Mouse (Mus musculus): ENCODE data around the gene Agbl3. TPM values are rescaled to one million over a fixed set of nuclear protein-coding genes. Genes with fewer than 3 reads are reported as not detected.

Agbl3 gene
- polyA plus RNA-seq, 1 experiment from 2014 or later: 17.1 TPM

DNA sequence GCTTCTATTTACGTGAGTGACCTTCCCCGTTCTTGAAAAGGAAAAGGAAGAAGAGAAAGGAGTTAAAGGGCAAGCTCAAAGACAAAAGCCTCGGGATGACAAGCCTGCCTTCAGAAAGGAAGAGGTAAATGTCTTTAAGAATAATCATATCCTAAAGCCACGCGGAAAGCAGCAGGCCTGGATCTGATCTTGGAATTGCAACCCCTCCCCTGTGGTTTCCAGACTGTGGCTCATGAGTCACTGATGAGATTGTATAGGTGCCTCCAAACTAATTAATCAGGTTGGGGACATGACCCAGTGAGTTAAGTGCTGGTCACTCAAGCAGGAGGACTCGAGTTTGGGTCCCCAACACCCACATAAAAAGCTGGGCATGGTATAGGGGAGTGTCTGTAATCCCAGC lies 32.4 kb upstream of the Agbl3 start:
- Histone ChIP-seq H3K9me3 (replicated peaks; ENCODE audit: low read length) (no peaks in the 10 kb centered on the region), H3K9ac (ENCODE audit: low read depth, low read length) (no peak overlapping the region), H3K4me1 (replicated peaks; ENCODE audit: insufficient read depth, low read length) (no peaks in the 10 kb centered on the region), H3K4me2 (ENCODE audit: low read length) (no peak overlapping the region), H3K36me3 (ENCODE audit: insufficient read depth, low read length) (0 out of 2 replicates have a peak, but pooled peaks cover 3% of the 10 kb centered on the region), H3K4me3 (replicated peaks; ENCODE audit: low read depth, low read length) (no peak overlapping the region), H3K27ac (no peak overlapping the region), H3K27me3 (ENCODE audit: insufficient read depth, low read length) (no peaks in the 10 kb centered on the region)
- DNase-seq (ENCODE audit: low spot score): no peak
- no peak for TF ChIP-seq CTCF (IDR thresholded peaks at IDR 0.05; ENCODE audit: low read depth)
- no peak for ATAC-seq (replicated peaks; ENCODE audit: low FRiP score, low read depth)
- WGBS: 57% methylated on average over 6 of the region's 6 CpGs

DNA sequence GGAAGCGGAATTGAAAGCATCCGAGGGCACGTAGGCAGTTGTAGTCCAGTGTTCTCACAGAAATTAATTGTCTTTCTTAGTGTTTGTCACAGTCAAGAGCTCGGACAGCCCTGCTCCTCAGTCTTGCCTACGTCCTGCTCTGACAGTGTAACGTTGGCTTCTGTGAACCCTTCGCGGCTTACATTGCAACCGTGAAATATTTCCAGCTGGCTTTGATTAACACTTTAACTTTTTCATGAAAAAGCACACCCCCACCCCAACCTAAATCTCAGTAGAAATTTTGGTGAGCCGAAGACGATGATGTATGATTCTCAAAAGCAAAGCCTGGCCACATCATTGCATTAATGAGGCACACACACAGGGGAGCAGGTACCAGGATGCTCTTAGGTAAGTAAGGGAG lies 31.7 kb upstream of the Agbl3 start:
- no peaks in the 10 kb centered on the region for H3K9me3 ChIP-seq (replicated peaks; ENCODE audit: low read length)
- no peak overlapping the region for H3K4me3 ChIP-seq (replicated peaks; ENCODE audit: low read depth, low read length)
- no peak overlapping the region for H3K9ac ChIP-seq (ENCODE audit: low read depth, low read length)
- H3K4me1 ChIP-seq (replicated peaks; ENCODE audit: insufficient read depth, low read length): no peaks in the 10 kb centered on the region
- no peak overlapping the region for H3K4me2 ChIP-seq (ENCODE audit: low read length)
- H3K36me3 ChIP-seq (ENCODE audit: insufficient read depth, low read length): 0 out of 2 replicates have a peak, but pooled peaks cover 3% of the 10 kb centered on the region
- H3K27ac ChIP-seq: no peak overlapping the region
- H3K27me3 ChIP-seq (ENCODE audit: insufficient read depth, low read length): no peaks in the 10 kb centered on the region
- 77% methylated on average over 11 of the region's 11 CpGs for WGBS
- no peak for ATAC-seq (replicated peaks; ENCODE audit: low FRiP score, low read depth)
- TF ChIP-seq CTCF (IDR thresholded peaks at IDR 0.05; ENCODE audit: low read depth): no peak
- DNase-seq (ENCODE audit: low spot score): no peak

DNA sequence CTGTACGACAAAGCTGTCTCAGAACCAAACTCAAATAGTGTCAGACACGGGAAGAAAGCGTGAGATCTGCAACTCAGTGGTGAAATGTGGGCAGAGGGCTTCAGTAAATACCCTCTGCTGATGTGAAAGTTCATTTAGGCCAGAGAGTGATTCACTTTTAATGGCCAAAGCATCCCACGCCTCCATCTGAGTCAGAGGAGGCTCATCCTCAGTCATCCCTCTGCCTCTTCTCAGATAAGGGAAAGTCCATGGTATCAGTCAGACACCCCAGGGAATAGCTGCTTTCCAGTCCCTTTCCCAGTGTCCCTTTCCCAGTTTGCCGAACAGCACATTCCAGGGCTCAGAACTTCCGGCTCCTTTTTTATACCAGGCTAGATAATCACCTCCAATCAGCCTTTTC lies 30.7 kb upstream of the Agbl3 start:
- WGBS: 68% methylated on average over 6 of the region's 6 CpGs
- Histone ChIP-seq H3K4me3 (replicated peaks; ENCODE audit: low read depth, low read length) (no peak overlapping the region), H3K4me1 (replicated peaks; ENCODE audit: insufficient read depth, low read length) (no peaks in the 10 kb centered on the region), H3K4me2 (ENCODE audit: low read length) (no peak overlapping the region), H3K27ac (no peak overlapping the region), H3K27me3 (ENCODE audit: insufficient read depth, low read length) (no peaks in the 10 kb centered on the region), H3K9ac (ENCODE audit: low read depth, low read length) (no peak overlapping the region), H3K9me3 (replicated peaks; ENCODE audit: low read length) (no peaks in the 10 kb centered on the region), H3K36me3 (ENCODE audit: insufficient read depth, low read length) (no peaks in the 10 kb centered on the region)
- DNase-seq (ENCODE audit: low spot score): no peak
- TF ChIP-seq CTCF (IDR thresholded peaks at IDR 0.05; ENCODE audit: low read depth): no peak
- no peak for ATAC-seq (replicated peaks; ENCODE audit: low FRiP score, low read depth)

DNA sequence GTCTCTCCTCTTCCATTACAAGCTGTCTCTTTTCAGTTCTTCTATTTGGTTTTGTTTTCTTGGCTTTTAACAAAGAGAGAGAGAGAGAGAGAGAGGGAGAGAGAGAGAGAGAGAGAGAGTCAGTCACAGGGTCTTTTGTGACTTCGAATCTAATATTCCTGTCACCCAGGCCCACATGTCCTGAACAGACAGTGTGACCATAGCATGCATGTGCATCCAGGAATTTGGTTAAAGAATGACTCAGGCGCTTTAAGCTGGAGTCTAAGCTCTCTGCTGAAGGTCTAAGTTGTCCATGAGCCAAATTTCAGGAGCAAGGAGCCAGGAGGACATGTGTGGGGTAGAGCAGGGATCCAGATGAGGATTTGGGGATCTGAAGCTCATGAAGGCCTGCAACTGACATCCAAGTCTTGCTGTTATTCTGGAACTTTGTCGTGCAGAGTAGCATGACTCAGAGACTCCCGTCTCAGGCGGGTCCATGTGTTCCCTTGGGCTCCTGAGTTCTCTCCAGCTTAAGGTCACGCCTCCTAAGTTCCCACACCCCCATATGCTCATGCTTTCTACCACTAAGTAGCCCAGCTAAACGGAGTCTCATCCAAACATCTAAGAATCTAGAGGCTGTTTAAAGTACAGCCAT lies 29.6 kb upstream of the Agbl3 start:
- Histone ChIP-seq H3K27ac (no peak overlapping the region), H3K9ac (ENCODE audit: low read depth, low read length) (no peak overlapping the region), H3K36me3 (ENCODE audit: insufficient read depth, low read length) (no peaks in the 10 kb centered on the region), H3K4me3 (replicated peaks; ENCODE audit: low read depth, low read length) (no peak overlapping the region), H3K27me3 (ENCODE audit: insufficient read depth, low read length) (no peaks in the 10 kb centered on the region), H3K4me2 (ENCODE audit: low read length) (no peak overlapping the region), H3K9me3 (replicated peaks; ENCODE audit: low read length) (no peaks in the 10 kb centered on the region), H3K4me1 (replicated peaks; ENCODE audit: insufficient read depth, low read length) (no peaks in the 10 kb centered on the region)
- ATAC-seq (replicated peaks; ENCODE audit: low FRiP score, low read depth) (no peak), DNase-seq (ENCODE audit: low spot score) (no peak)
- WGBS: 63% methylated on average over 7 of the region's 7 CpGs
- no peak for TF ChIP-seq CTCF (IDR thresholded peaks at IDR 0.05; ENCODE audit: low read depth)

DNA sequence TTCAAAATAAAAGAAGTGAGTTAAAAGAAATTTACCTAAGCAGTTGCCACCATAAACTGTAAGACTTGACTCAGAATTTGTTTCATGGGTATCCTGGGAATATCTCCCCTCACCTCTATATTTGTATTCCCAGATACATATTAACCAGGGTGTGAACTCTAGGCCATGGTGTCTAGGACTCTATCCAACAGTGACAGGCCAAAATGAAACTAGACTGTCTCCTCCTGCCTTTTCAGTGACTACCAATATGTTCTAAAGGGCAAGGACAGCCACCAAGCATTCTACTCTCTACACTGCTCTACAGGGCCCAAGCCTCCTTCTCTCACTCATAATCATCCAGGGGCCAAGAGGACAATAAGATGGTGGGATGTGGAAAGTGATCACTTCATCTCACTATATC lies 28.6 kb upstream of the Agbl3 start:
- H3K4me2 ChIP-seq (ENCODE audit: low read length): no peak overlapping the region
- no peaks in the 10 kb centered on the region for H3K9me3 ChIP-seq (replicated peaks; ENCODE audit: low read length)
- H3K27me3 ChIP-seq (ENCODE audit: insufficient read depth, low read length): no peaks in the 10 kb centered on the region
- H3K4me1 ChIP-seq (replicated peaks; ENCODE audit: insufficient read depth, low read length): no peaks in the 10 kb centered on the region
- H3K4me3 ChIP-seq (replicated peaks; ENCODE audit: low read depth, low read length): no peak overlapping the region
- ATAC-seq (replicated peaks; ENCODE audit: low FRiP score, low read depth): no peak
- no peak overlapping the region for H3K27ac ChIP-seq
- H3K9ac ChIP-seq (ENCODE audit: low read depth, low read length): no peak overlapping the region
- no peak for TF ChIP-seq CTCF (IDR thresholded peaks at IDR 0.05; ENCODE audit: low read depth)
- no peak for DNase-seq (ENCODE audit: low spot score)
- no peaks in the 10 kb centered on the region for H3K36me3 ChIP-seq (ENCODE audit: insufficient read depth, low read length)

DNA sequence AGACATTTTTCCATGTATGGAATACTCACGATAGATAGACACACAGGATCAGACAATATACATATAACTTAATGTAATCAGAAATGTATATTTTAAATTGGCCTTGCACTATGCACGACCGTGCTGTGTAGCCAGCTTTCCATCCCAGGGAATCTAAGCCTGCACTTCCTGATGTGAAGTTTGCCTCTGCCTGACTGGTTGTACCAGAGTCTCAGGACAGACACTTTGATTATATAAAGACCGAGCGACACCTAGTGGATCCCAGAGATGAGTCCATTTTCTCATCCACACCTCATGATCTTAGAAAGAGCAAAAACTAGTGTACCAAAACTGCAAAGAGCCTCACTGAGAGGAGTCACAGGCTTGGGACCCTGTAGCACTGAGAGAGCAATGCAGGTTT lies 25.8 kb upstream of the Agbl3 start:
- no peaks in the 10 kb centered on the region for H3K27me3 ChIP-seq (ENCODE audit: insufficient read depth, low read length)
- no peaks in the 10 kb centered on the region for H3K9me3 ChIP-seq (replicated peaks; ENCODE audit: low read length)
- no peak overlapping the region for H3K9ac ChIP-seq (ENCODE audit: low read depth, low read length)
- peaks cover 4% of the 10 kb centered on the region; the same call in 1 of the 2 replicates for H3K36me3 ChIP-seq (ENCODE audit: insufficient read depth, low read length)
- H3K4me1 ChIP-seq (replicated peaks; ENCODE audit: insufficient read depth, low read length): no peaks in the 10 kb centered on the region
- H3K4me2 ChIP-seq (ENCODE audit: low read length): no peak overlapping the region
- 25% methylated on average over 5 of the region's 5 CpGs for WGBS
- ATAC-seq (replicated peaks; ENCODE audit: low FRiP score, low read depth): peak; percentile 46
- no peak overlapping the region for H3K4me3 ChIP-seq (replicated peaks; ENCODE audit: low read depth, low read length)
- TF ChIP-seq CTCF (IDR thresholded peaks at IDR 0.05; ENCODE audit: low read depth): peak; percentile 86
- peak; percentile 92 for DNase-seq (ENCODE audit: low spot score)
- H3K27ac ChIP-seq: no peak overlapping the region

DNA sequence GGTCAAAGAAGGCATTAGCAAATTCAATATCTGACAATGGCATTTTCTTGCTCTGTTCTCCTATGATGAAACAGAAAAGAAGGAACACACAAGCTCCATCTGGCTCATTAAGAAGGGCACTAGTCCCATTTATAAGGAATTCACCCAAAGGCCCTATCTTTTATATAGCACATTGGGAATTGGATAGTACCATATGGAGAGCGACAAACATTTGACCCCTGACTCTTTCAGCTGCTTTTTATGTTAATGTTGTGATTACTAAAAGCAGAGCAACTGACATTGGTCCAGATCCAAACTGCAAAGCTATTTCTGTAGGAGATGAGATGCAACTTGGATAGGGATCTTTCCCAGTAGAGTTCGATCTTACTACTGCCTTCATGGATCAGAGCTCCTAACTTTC lies 21.9 kb upstream of the Agbl3 start:
- peaks cover 16% of the 10 kb centered on the region for H3K36me3 ChIP-seq (ENCODE audit: insufficient read depth, low read length)
- 74% methylated on average over 2 of the region's 2 CpGs for WGBS
- no peak overlapping the region for H3K4me2 ChIP-seq (ENCODE audit: low read length)
- H3K27me3 ChIP-seq (ENCODE audit: insufficient read depth, low read length): no peaks in the 10 kb centered on the region
- peak; percentile 69 for DNase-seq (ENCODE audit: low spot score)
- H3K27ac ChIP-seq: peak overlapping the region; percentile 10; the same call in 1 of the 2 replicates
- no peaks in the 10 kb centered on the region for H3K9me3 ChIP-seq (replicated peaks; ENCODE audit: low read length)
- H3K4me1 ChIP-seq (replicated peaks; ENCODE audit: insufficient read depth, low read length): no peaks in the 10 kb centered on the region
- TF ChIP-seq CTCF (IDR thresholded peaks at IDR 0.05; ENCODE audit: low read depth): no peak
- ATAC-seq (replicated peaks; ENCODE audit: low FRiP score, low read depth): no peak
- no peak overlapping the region for H3K4me3 ChIP-seq (replicated peaks; ENCODE audit: low read depth, low read length)
- H3K9ac ChIP-seq (ENCODE audit: low read depth, low read length): no peak overlapping the region

Measured in kidney, postnatal 0 days (tissue).